Mouse (Mus musculus) mesoderm, embryonic 11.5 days (tissue): ENCODE data around the gene Atp6v1g2.
A peak's percentile ranks its signal among the peaks of the same experiment; 100 is the strongest.

Source experiments
- DNase-seq: peaks from one replicate; pipeline ENCODE4 v3.0.0-alpha.2; 2012; ENCODE audit warnings: low read depth, low spot score

The Atp6v1g2 gene

DNA sequence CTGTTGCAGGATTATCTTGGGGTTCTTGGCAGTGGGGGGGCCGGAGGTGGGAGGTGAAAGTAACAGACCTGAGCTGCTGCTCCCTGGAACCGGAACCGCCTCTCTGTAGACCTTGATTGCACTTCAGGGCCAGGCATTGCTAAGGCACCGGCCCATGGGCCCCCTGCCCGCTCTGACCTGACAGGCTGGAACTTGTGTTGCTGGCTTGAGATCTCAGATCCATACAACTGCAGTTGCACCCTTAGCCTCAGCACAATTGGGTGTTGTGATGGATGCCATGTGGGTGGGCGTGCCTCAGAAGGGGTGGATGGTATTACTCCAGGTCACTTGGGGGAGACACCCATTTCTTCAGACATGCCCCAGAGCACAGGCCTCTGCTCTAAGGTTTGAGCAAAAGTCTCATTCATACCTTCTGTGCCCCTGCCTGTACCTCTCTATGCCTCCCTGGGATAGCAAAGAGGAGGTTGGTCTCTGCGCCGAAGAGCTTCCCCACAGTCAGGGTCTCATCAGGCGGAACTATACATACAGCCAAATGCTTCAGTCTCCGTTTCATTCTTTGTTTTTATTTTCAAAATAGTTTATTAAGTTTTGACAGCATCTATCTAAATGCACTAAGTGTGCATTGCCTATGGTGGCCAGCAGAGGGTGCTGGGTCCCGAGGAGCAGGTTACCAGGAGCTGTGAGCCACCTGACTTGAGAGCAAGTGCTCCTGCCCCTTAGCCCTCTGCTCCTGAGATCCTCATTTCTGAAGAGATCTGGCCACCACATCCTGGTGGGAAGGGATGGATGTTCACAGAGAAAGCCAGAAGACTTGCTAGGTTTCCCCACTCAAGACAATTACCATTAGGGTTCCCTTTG lies 21.0 kb downstream of the Atp6v1g2 start:
- peak; percentile 66 for DNase-seq

DNA sequence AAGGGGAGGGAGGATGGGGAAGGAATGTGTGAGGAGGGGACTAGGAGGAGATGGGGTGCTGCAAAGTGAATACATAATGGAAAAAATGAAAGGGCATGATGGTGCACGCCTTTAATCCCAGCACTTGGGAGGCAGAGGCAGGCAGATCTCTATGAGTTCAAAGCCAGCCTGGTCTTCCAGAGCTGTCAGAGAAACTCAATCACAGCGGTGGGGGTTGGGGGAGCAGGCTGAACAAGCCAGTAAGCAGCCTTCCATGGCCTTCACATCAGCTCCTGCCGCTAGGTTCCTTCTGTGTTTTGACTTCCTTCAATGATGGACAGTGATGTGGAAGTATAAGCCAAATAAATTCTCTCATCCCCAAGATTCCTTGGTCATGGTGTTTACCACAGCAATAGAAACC lies 21.8 kb downstream of the Atp6v1g2 start:
- no peak for DNase-seq

- no peak for DNase-seq
These were observed 22.2 kb downstream of the Atp6v1g2 start for GRCm38 (mm10) chr17:35255704-35256103.

DNA sequence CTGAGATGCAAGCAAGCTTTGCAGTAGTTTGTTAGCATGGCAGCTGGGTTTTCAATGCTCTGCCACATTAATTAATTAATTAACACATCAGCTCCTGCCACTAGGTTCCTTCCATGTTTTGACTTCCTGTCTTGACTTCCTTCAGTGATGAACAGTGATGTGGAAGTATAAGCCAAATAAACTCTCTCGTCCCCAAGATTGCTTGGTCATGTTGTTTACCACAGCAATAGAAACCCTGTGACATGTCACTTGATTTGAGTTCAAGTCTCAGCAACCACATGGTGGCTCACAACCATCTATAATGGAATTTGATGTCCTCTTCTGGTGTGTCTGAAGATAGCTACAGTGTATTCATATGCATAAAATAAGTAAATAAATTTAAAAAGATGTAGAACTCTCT lies 23.9 kb downstream of the Atp6v1g2 start:
- no peak for DNase-seq

DNA sequence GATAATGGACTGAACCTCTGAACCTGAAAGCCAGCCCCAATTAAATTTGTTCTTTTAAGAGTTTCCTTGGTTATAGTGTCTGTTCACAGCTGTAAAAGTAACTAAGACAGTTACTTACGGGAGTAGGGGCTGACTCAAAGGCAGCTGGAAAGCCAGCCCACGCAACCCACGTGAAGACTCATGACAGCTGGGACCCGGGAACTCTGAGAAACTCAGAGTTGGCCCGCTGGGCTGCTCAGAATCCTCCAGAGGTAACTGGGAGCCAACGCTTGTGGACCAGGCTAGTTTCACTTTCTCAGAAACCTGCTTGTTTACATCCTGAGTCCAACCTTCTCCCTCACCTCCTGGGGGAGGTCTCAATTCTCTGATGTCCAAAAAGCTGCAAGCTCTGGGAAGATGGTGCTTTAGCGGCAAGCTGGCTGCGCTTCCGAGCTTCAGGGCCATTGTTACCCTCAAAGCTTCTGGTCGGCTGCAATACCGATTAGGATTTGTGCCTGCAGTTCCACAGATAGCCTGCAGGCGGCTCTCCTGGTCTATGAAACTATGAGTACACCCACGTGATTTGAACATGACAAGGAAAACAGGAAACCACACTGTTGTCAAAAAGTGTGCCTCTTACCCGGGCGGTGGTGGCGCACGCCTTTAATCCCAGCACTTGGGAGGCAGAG lies 24.5 kb downstream of the Atp6v1g2 start:
- DNase-seq: peak; percentile 94

DNA sequence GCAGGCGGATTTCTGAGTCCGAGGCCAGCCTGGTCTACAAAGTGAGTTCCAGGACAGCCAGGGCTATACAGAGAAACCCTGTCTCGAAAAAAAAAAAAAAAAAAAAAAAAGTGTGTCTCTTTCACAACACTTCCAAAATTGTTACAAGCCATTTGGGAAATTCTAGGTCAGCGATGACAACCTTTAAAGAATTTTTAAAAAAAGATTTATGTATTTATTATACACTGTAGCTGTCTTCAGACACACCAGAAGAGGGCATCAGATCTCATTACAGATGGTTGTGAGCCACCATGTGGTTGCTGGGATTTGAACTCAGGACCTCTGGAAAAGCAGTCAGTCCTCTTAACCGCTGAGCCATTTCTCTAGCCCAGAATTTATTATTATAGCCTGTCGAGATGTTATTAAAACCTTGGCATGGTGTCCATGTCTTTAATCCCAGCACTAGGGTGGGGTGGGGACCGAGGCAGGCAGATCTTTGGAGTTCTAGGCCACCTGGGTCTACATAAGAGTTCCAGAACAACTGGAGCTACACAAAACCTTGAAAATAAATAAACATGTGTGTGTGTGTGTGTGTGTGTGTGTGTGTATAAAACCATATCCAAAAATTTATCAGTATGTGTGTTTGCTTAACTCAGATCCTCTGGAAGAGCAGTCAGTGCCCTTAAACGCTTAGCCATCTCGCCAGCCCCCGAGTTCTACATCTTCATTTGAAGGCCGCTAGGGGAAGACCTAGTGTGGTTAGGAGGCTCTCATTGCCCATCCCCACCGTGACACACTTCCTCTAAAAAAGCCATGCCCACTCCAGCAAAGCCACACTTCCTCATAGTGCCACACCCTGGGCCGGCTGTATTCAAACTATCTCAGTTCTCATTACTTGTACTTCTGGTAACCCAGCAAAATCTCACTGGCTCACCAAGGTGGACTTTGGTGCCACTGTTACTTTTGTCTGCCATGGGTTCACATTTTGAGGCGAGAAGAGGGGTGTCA lies 25.3 kb downstream of the Atp6v1g2 start:
- DNase-seq: no peak

GRCm38 (mm10) chr17:35259621-35260020 lies 26.2 kb downstream of the Atp6v1g2 start:
- no peak for DNase-seq

- DNase-seq: no peak
These were observed 28.2 kb downstream of the Atp6v1g2 start for GRCm38 (mm10) chr17:35261651-35262050.

GRCm38 (mm10) chr17:35262664-35263522 lies 29.4 kb downstream of the Atp6v1g2 start, which contains the start of gene H2-D1:
Gene H2-D1, plus strand, starts transcription at chr17:35262730.
- DNase-seq: peak; percentile 92

DNA sequence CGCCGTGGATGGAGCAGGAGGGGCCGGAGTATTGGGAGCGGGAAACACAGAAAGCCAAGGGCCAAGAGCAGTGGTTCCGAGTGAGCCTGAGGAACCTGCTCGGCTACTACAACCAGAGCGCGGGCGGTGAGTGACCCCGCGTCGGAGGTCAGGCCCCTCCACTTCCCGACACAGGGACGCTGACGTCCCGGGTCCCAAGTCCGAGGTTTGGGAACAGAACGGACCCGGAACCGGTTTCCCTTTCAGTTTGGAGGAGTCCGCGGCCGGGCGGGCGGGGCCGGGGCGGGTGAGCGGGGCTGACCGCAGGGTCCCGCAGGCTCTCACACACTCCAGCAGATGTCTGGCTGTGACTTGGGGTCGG lies 30.0 kb downstream of the Atp6v1g2 start:
- DNase-seq: no peak

GRCm38 (mm10) chr17:35267399-35268086 lies 34.1 kb downstream of the Atp6v1g2 start:
- DNase-seq: no peak

DNA sequence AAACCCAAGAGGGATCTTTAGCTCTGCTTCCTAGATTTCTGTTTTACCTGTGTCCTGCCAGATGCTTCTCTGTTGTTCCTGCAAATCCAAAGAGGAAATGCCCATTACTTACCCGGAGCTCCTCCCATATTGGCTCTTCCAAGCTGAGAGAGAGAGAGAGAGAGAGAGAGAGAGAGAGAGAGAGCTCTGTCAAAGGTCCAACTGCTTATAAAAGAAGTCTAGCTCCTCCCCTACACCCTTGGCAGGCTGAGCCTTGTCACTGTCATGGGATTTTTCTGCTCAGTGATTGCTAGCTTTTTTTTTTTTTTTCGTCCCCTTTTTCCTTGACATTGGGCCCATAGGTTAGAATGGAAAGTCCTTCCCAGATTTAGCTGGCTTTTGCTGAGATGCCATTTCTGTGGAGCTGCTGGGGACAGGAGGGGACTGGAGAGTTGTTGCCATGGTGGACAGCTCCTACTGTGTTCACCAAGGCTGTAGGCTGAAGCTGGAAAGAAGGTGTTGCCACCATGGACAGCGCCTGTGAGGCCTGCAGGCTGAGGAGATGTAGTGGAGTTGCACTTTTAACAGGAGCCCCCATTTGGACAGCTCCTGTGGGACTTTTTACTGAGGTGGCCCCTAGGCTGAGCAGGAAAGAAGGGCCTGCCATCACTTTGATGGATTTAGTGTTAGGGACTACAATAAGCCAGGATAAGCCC lies 36.3 kb downstream of the Atp6v1g2 start:
- DNase-seq: peak; percentile 79

GRCm38 (mm10) chr17:35272249-35272648 lies 38.8 kb downstream of the Atp6v1g2 start:
- DNase-seq: no peak

GRCm38 (mm10) chr17:35274770-35275169 lies 41.3 kb downstream of the Atp6v1g2 start:
- peak; percentile 90 for DNase-seq

DNA sequence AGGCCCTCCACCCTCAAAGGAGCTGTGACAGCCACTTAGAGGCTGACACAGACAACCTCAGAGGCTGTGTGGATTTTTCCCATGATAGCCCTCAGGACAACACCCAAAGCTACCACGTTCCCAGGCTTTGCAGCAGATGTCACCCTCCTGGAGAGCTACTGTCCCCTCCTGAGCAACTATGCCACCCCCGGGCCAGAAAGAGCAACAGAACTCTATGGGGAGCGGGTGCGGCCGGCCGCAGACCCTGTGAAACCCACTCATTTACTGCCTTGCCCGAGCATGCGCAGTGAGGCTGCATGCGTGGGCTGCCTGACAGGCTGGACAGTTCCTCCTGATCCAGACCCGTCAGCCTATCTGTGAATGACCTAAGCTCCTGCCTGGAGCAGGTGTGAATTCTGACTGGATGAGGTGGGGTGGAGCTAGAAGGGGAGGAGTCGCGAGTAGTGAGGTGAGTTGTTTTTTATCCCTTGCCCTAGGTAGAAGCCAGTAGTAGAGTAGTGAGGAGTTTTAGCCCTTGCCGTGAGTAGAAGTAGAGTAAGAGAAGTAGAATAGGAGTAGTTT lies 42.9 kb downstream of the Atp6v1g2 start:
- no peak for DNase-seq

- no peak for DNase-seq
These were observed 44.6 kb downstream of the Atp6v1g2 start for GRCm38 (mm10) chr17:35278049-35278448.

GRCm38 (mm10) chr17:35278957-35279688 lies 45.7 kb downstream of the Atp6v1g2 start:
- DNase-seq: no peak

GRCm38 (mm10) chr17:35280276-35280675 lies 46.8 kb downstream of the Atp6v1g2 start:
- no peak for DNase-seq

- DNase-seq: no peak
These were observed 52.0 kb downstream of the Atp6v1g2 start for GRCm38 (mm10) chr17:35285431-35285830.
